Mouse (Mus musculus): ENCODE data around the gene Rabl3. TPM values are rescaled to one million over a fixed set of nuclear protein-coding genes. Genes with fewer than 3 reads are reported as not detected.

Gene Rabl3
- polyA plus RNA-seq, 1 experiment from 2014 or later = 29.6 TPM

- Histone ChIP-seq H3K9ac (ENCODE audit: low read depth, low read length) (no peak overlapping the region), H3K4me2 (no peak overlapping the region), H3K36me3 (ENCODE audit: control insufficient read depth, insufficient read depth, low read length) (no peaks in the 10 kb centered on the region; the same call in 1 of the 2 replicates), H3K27ac (ENCODE audit: low read depth, low read length) (peak overlapping the region; percentile 3; the same call in 1 of the 2 replicates), H3K4me1 (replicated peaks; ENCODE audit: control insufficient read depth, insufficient read depth, low read length) (no peaks in the 10 kb centered on the region), H3K27me3 (replicated peaks; ENCODE audit: control insufficient read depth, insufficient read depth, low read length) (no peaks in the 10 kb centered on the region), H3K9me3 (ENCODE audit: control insufficient read depth, low read length) (no peaks in the 10 kb centered on the region), H3K4me3 (ENCODE audit: low read depth, low read length) (no peak overlapping the region)
- 82% methylated on average over 1 of the region's 1 CpGs for WGBS
- ATAC-seq (replicated peaks; ENCODE audit: low FRiP score) = no peak
- DNase-seq (ENCODE audit: low spot score) = no peak
Observed at GRCm38 (mm10) chr16:37579591-37579990, 39.9 kb downstream of the Rabl3 start.

DNA sequence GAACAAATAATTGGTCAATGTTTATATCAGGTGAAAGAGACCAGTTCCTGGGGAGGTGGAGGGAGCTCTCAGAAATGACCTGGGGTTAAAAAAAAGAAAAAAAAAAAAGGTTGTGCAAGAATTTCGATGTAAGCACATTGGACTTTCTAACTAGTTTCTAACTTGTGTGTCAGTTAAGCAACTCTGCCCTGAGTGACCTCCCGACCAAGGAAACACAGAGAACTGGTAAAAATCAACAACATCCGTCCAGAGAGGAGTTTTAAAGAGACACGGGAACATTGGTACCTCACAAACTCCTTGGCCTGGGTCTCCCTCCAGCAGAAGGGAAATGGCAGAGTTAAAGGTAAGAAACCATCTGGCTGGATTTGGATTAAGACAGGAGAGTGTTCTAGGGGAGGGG lies 40.3 kb downstream of the Rabl3 start, which contains the start of gene Hgd:
Hgd (plus strand) TSS at position 160 of the 400 bp plus-strand sequence.
- H3K9ac ChIP-seq (ENCODE audit: low read depth, low read length) = no peak within 1 kb of the TSS
- WGBS = 63% methylated on average over 4 of the region's 4 CpGs
- peak within 1 kb of the TSS; percentile 32; the same call in 1 of the 2 replicates for H3K4me2 ChIP-seq
- H3K36me3 ChIP-seq (ENCODE audit: control insufficient read depth, insufficient read depth, low read length) = no peaks in the 10 kb centered on the region
- H3K27me3 ChIP-seq (replicated peaks; ENCODE audit: control insufficient read depth, insufficient read depth, low read length) = no peaks in the 10 kb centered on the region
- H3K27ac ChIP-seq (ENCODE audit: low read depth, low read length) = peak within 1 kb of the TSS; percentile 45; the same call in 1 of the 2 replicates
- H3K4me1 ChIP-seq (replicated peaks; ENCODE audit: control insufficient read depth, insufficient read depth, low read length) = no peaks in the 10 kb centered on the region
- no peak within 1 kb of the TSS for H3K4me3 ChIP-seq (ENCODE audit: low read depth, low read length)
- no peaks in the 10 kb centered on the region for H3K9me3 ChIP-seq (ENCODE audit: control insufficient read depth, low read length)
- DNase-seq (ENCODE audit: low spot score) = no peak
- no peak for ATAC-seq (replicated peaks; ENCODE audit: low FRiP score)

DNA sequence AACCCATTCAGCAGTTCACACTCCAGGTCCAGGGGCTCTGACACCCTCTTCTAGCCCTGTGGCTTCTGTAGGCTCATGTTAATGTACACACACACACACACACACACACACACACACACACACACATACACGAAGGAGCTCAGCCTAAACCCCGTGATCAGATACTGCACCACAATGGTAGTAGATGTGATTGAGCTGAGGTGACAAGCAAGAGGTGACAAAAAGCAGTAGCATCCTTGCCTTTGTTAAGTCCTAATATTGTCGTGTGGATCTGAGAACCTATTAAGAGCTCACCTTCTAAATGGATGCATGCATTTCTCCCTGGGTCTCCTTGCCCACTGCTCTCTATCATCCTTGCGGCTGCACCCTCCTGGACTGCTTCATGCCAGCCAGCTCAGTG lies 41.0 kb downstream of the Rabl3 start:
- Histone ChIP-seq H3K9ac (ENCODE audit: low read depth, low read length) (no peak overlapping the region), H3K4me3 (ENCODE audit: low read depth, low read length) (no peak overlapping the region)

DNA sequence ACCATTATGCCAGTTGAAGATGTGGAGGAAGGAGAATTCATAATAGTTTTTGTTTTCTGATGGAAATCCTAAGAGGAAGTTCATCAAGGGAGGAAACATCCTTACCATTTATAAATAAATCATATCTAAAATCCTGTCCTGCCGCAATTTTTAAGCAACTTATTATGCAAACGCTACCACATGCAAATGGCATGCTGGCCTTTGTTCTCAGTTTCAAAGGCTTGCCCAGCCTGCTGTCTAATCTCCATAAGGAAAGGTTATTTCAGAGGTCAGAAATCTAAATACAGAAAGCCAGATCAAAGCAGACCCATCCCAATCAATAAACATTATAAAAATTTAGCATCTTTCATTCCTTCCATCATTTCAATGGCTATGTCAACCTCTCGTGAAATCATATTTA lies 42.2 kb downstream of the Rabl3 start:
- Histone ChIP-seq H3K9me3 (ENCODE audit: control insufficient read depth, low read length) (no peaks in the 10 kb centered on the region), H3K4me2 (no peak overlapping the region), H3K4me3 (ENCODE audit: low read depth, low read length) (no peak overlapping the region), H3K4me1 (replicated peaks; ENCODE audit: control insufficient read depth, insufficient read depth, low read length) (no peaks in the 10 kb centered on the region), H3K27ac (ENCODE audit: low read depth, low read length) (no peak overlapping the region), H3K9ac (ENCODE audit: low read depth, low read length) (no peak overlapping the region), H3K27me3 (replicated peaks; ENCODE audit: control insufficient read depth, insufficient read depth, low read length) (no peaks in the 10 kb centered on the region), H3K36me3 (ENCODE audit: control insufficient read depth, insufficient read depth, low read length) (no peaks in the 10 kb centered on the region)
- DNase-seq (ENCODE audit: low spot score) = no peak
- ATAC-seq (replicated peaks; ENCODE audit: low FRiP score) = no peak
- 87% methylated on average over 3 of the region's 3 CpGs for WGBS

More for the DNA sequence above, 41.0 kb downstream of the Rabl3 start:
- 70% methylated on average over 4 of the region's 4 CpGs for WGBS
- ATAC-seq (replicated peaks; ENCODE audit: low FRiP score) (no peak), DNase-seq (ENCODE audit: low spot score) (no peak)
- H3K36me3 ChIP-seq (ENCODE audit: control insufficient read depth, insufficient read depth, low read length) = no peaks in the 10 kb centered on the region
- peak overlapping the region; percentile 32; the same call in 1 of the 2 replicates for H3K4me2 ChIP-seq
- H3K27ac ChIP-seq (ENCODE audit: low read depth, low read length) = peak overlapping the region; percentile 45; the same call in 1 of the 2 replicates
- H3K4me1 ChIP-seq (replicated peaks; ENCODE audit: control insufficient read depth, insufficient read depth, low read length) = no peaks in the 10 kb centered on the region
- H3K9me3 ChIP-seq (ENCODE audit: control insufficient read depth, low read length) = no peaks in the 10 kb centered on the region
- H3K27me3 ChIP-seq (replicated peaks; ENCODE audit: control insufficient read depth, insufficient read depth, low read length) = no peaks in the 10 kb centered on the region

- H3K9ac ChIP-seq (ENCODE audit: low read depth, low read length) = no peak overlapping the region
- H3K36me3 ChIP-seq (ENCODE audit: control insufficient read depth, insufficient read depth, low read length) = no peaks in the 10 kb centered on the region
- no peaks in the 10 kb centered on the region for H3K4me1 ChIP-seq (replicated peaks; ENCODE audit: control insufficient read depth, insufficient read depth, low read length)
- H3K4me2 ChIP-seq = no peak overlapping the region
- ATAC-seq (replicated peaks; ENCODE audit: low FRiP score) (no peak), DNase-seq (ENCODE audit: low spot score) (no peak)
- no peak overlapping the region for H3K4me3 ChIP-seq (ENCODE audit: low read depth, low read length)
- 87% methylated on average over 3 of the region's 3 CpGs for WGBS
- H3K9me3 ChIP-seq (ENCODE audit: control insufficient read depth, low read length) = no peaks in the 10 kb centered on the region
- H3K27me3 ChIP-seq (replicated peaks; ENCODE audit: control insufficient read depth, insufficient read depth, low read length) = no peaks in the 10 kb centered on the region
- no peak overlapping the region for H3K27ac ChIP-seq (ENCODE audit: low read depth, low read length)
Observed at GRCm38 (mm10) chr16:37583306-37583705, 43.6 kb downstream of the Rabl3 start.

- no peaks in the 10 kb centered on the region for H3K4me1 ChIP-seq (replicated peaks; ENCODE audit: control insufficient read depth, insufficient read depth, low read length)
- no peak overlapping the region for H3K9ac ChIP-seq (ENCODE audit: low read depth, low read length)
- DNase-seq (ENCODE audit: low spot score) (no peak), ATAC-seq (replicated peaks; ENCODE audit: low FRiP score) (no peak)
- 55% methylated on average over 6 of the region's 6 CpGs for WGBS
- peak overlapping the region; percentile 62 for H3K4me2 ChIP-seq
- no peak overlapping the region for H3K4me3 ChIP-seq (ENCODE audit: low read depth, low read length)
- peak overlapping the region; percentile 33; the same call in 1 of the 2 replicates for H3K27ac ChIP-seq (ENCODE audit: low read depth, low read length)
- no peaks in the 10 kb centered on the region for H3K9me3 ChIP-seq (ENCODE audit: control insufficient read depth, low read length)
- H3K27me3 ChIP-seq (replicated peaks; ENCODE audit: control insufficient read depth, insufficient read depth, low read length) = no peaks in the 10 kb centered on the region
- H3K36me3 ChIP-seq (ENCODE audit: control insufficient read depth, insufficient read depth, low read length) = no peaks in the 10 kb centered on the region
Observed at GRCm38 (mm10) chr16:37583801-37584200, 44.1 kb downstream of the Rabl3 start.

DNA sequence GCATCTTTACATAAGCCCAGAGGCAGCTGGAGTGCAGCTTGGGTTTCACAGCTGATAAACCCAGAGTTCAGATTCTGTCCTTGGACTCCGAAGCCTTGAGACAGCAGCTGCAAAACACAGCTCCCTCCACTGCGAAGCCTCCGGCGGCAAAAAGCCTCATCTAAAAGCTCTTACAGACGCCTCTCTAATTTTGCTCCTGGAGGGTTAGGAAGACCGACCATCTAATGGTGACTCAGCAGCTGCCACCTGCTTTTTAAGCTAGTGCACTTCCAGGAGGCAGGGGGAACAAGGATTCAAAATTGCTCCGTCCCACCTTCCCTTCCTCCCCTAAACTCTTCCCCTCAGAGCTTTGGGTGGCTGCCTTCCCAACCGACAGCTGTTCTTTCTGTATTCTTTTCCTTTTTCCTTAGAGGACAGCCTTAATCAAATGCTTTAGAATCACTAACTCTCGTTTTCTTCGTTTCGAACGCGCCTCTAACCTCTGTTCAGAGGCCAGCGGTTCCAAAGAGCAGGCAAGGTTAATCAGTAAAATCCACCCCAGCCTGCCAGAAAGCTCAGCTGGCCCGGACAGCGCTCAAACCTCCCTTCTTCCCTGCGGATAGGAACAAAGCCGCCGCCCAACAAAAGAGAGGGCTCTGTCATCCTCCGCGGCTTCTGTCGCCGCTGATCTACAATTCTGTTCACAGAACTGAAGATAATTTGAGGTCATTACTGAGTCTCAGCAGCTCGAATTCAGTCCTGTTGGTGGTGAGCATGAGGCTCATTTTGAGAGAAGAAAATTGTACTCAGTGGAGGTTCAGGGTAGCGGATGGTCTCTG lies 44.7 kb downstream of the Rabl3 start:
- no peaks in the 10 kb centered on the region for H3K9me3 ChIP-seq (ENCODE audit: control insufficient read depth, low read length)
- peak overlapping the region; percentile 62 for H3K4me2 ChIP-seq
- peak; percentile 37 for DNase-seq (ENCODE audit: low spot score)
- WGBS = 8% methylated on average over 25 of the region's 25 CpGs
- no peaks in the 10 kb centered on the region for H3K36me3 ChIP-seq (ENCODE audit: control insufficient read depth, insufficient read depth, low read length)
- no peaks in the 10 kb centered on the region for H3K27me3 ChIP-seq (replicated peaks; ENCODE audit: control insufficient read depth, insufficient read depth, low read length)
- no peak overlapping the region for H3K9ac ChIP-seq (ENCODE audit: low read depth, low read length)
- H3K4me3 ChIP-seq (ENCODE audit: low read depth, low read length) = peak overlapping the region; percentile 27
- ATAC-seq (replicated peaks; ENCODE audit: low FRiP score) = peak; percentile 51; the same call in 1 of the 2 replicates
- peak overlapping the region; percentile 33; the same call in 1 of the 2 replicates for H3K27ac ChIP-seq (ENCODE audit: low read depth, low read length)
- H3K4me1 ChIP-seq (replicated peaks; ENCODE audit: control insufficient read depth, insufficient read depth, low read length) = no peaks in the 10 kb centered on the region

DNA sequence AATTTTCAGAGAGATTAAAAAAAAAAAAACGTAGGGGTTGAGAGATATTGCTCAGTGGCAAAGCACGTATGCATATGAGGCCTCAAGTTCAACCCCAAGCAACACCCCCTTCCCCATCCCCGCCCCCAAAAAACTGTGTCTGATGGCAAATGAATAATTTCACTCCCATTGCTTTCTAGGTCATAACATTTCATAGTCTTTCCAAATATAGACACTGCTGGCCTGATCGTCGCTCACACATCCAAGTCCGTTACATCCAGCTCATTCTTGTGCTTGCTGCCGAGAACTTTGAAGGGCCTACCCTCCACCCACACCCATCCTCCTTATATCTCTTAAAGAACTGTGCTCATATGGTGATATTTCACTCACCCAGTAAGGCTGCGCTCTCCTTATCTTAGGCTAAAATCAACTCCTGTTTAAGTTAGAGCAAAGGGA lies 45.5 kb downstream of the Rabl3 start:
- 71% methylated on average over 8 of the region's 8 CpGs for WGBS
- Histone ChIP-seq H3K4me2 (peak overlapping the region; percentile 62; the same call in 1 of the 2 replicates), H3K9me3 (ENCODE audit: control insufficient read depth, low read length) (no peaks in the 10 kb centered on the region), H3K27me3 (replicated peaks; ENCODE audit: control insufficient read depth, insufficient read depth, low read length) (no peaks in the 10 kb centered on the region), H3K36me3 (ENCODE audit: control insufficient read depth, insufficient read depth, low read length) (no peaks in the 10 kb centered on the region), H3K27ac (ENCODE audit: low read depth, low read length) (no peak overlapping the region), H3K4me3 (ENCODE audit: low read depth, low read length) (no peak overlapping the region), H3K4me1 (replicated peaks; ENCODE audit: control insufficient read depth, insufficient read depth, low read length) (no peaks in the 10 kb centered on the region), H3K9ac (ENCODE audit: low read depth, low read length) (no peak overlapping the region)
- DNase-seq (ENCODE audit: low spot score) (no peak), ATAC-seq (replicated peaks; ENCODE audit: low FRiP score) (no peak)

GRCm38 (mm10) chr16:37590921-37591320 lies 51.2 kb downstream of the Rabl3 start:
- 83% methylated on average over 3 of the region's 3 CpGs for WGBS
- H3K9ac ChIP-seq (ENCODE audit: low read depth, low read length) = no peak overlapping the region

More at GRCm38 (mm10) chr16:37590921-37591320, 51.2 kb downstream of the Rabl3 start:
- no peaks in the 10 kb centered on the region for H3K27me3 ChIP-seq (replicated peaks; ENCODE audit: control insufficient read depth, insufficient read depth, low read length)
- ATAC-seq (replicated peaks; ENCODE audit: low FRiP score) = no peak
- no peaks in the 10 kb centered on the region for H3K4me1 ChIP-seq (replicated peaks; ENCODE audit: control insufficient read depth, insufficient read depth, low read length)
- no peak for DNase-seq (ENCODE audit: low spot score)
- no peaks in the 10 kb centered on the region for H3K36me3 ChIP-seq (ENCODE audit: control insufficient read depth, insufficient read depth, low read length)
- no peak overlapping the region for H3K4me3 ChIP-seq (ENCODE audit: low read depth, low read length)
- no peaks in the 10 kb centered on the region for H3K9me3 ChIP-seq (ENCODE audit: control insufficient read depth, low read length)
- H3K4me2 ChIP-seq = no peak overlapping the region
- H3K27ac ChIP-seq (ENCODE audit: low read depth, low read length) = no peak overlapping the region
